Mouse (Mus musculus): ENCODE data around the gene Arhgef10l. TPM values are rescaled to one million over a fixed set of nuclear protein-coding genes. Genes with fewer than 3 reads are reported as not detected.

Gene Arhgef10l
- polyA plus RNA-seq (2016; fragmentation: Nextera tagmentation; extraction: Ambion mirVana) = 31.2 and 31.7 TPM in 2 replicates

GRCm38 (mm10) chr4:140665760-140666159 lies at the start of gene Arhgef10l:
Arhgef10l (minus strand) TSS chr4:140666012.
- H3K27ac ChIP-seq = no peak within 1 kb of the TSS
- no peak within 1 kb of the TSS for H3K9ac ChIP-seq
- H3K4me3 ChIP-seq = no peak within 1 kb of the TSS
- 70% methylated on average over 11 of the region's 11 CpGs for WGBS
- H3K4me2 ChIP-seq (replicated peaks) = no peak within 1 kb of the TSS
- H3K9me3 ChIP-seq (replicated peaks) = no peaks in the 10 kb centered on the region
- peaks cover 17% of the 10 kb centered on the region for H3K4me1 ChIP-seq
- ATAC-seq (ENCODE audit: low FRiP score) = no peak
- no peaks in the 10 kb centered on the region for H3K36me3 ChIP-seq
- no peaks in the 10 kb centered on the region for H3K27me3 ChIP-seq

- ATAC-seq (ENCODE audit: low FRiP score) = no peak; the same call in 1 of the 2 replicates
- H3K9ac ChIP-seq = no peak overlapping the region
- H3K27me3 ChIP-seq = no peaks in the 10 kb centered on the region
- H3K36me3 ChIP-seq = peaks cover 93% of the 10 kb centered on the region
- no peaks in the 10 kb centered on the region for H3K9me3 ChIP-seq (replicated peaks)
- no peak overlapping the region for H3K4me2 ChIP-seq (replicated peaks)
- peak overlapping the region; percentile 62 for H3K27ac ChIP-seq
- WGBS = 85% methylated on average over 5 of the region's 5 CpGs
- peaks cover 28% of the 10 kb centered on the region for H3K4me1 ChIP-seq
- no peak overlapping the region for H3K4me3 ChIP-seq
Observed at GRCm38 (mm10) chr4:140714586-140714985, 48.8 kb upstream of the Arhgef10l start.

GRCm38 (mm10) chr4:140713480-140714365 lies 47.9 kb upstream of the Arhgef10l start:
- Histone ChIP-seq H3K36me3 (peaks cover 94% of the 10 kb centered on the region), H3K9ac (no peak overlapping the region), H3K9me3 (replicated peaks) (no peaks in the 10 kb centered on the region), H3K27me3 (no peaks in the 10 kb centered on the region), H3K4me1 (peaks cover 30% of the 10 kb centered on the region), H3K4me3 (no peak overlapping the region), H3K4me2 (replicated peaks) (no peak overlapping the region), H3K27ac (peak overlapping the region; percentile 65)
- ATAC-seq (ENCODE audit: low FRiP score) = peak; percentile 87
- 44% methylated on average over 29 of the region's 29 CpGs for WGBS

GRCm38 (mm10) chr4:140711360-140711759 lies 45.5 kb upstream of the Arhgef10l start:
- Histone ChIP-seq H3K4me3 (no peak overlapping the region), H3K9ac (no peak overlapping the region), H3K27me3 (no peaks in the 10 kb centered on the region), H3K9me3 (replicated peaks) (no peaks in the 10 kb centered on the region), H3K4me2 (replicated peaks) (no peak overlapping the region), H3K36me3 (peaks cover 92% of the 10 kb centered on the region), H3K4me1 (peaks cover 41% of the 10 kb centered on the region), H3K27ac (0 out of 2 replicates have a peak overlapping the region, but pooled peaks have one; percentile 19)
- whole genome bisulfite sequencing = 83% methylated on average over 5 of the region's 5 CpGs
- no peak for ATAC-seq (ENCODE audit: low FRiP score)

- ATAC-seq (ENCODE audit: low FRiP score) = no peak
- no peaks in the 10 kb centered on the region for H3K27me3 ChIP-seq
- no peak overlapping the region for H3K9ac ChIP-seq
- H3K36me3 ChIP-seq = peaks cover 92% of the 10 kb centered on the region
- no peak overlapping the region for H3K27ac ChIP-seq
- H3K4me2 ChIP-seq (replicated peaks) = no peak overlapping the region
- no peaks in the 10 kb centered on the region for H3K9me3 ChIP-seq (replicated peaks)
- H3K4me1 ChIP-seq = peaks cover 42% of the 10 kb centered on the region
- no peak overlapping the region for H3K4me3 ChIP-seq
- WGBS = 79% methylated on average over 10 of the region's 10 CpGs
Observed at GRCm38 (mm10) chr4:140710781-140711180, 45.0 kb upstream of the Arhgef10l start.

GRCm38 (mm10) chr4:140709617-140710016 lies 43.8 kb upstream of the Arhgef10l start:
- Histone ChIP-seq H3K36me3 (peaks cover 86% of the 10 kb centered on the region), H3K9ac (no peak overlapping the region), H3K27ac (no peak overlapping the region), H3K4me1 (peaks cover 45% of the 10 kb centered on the region), H3K27me3 (no peaks in the 10 kb centered on the region), H3K4me3 (no peak overlapping the region), H3K4me2 (replicated peaks) (no peak overlapping the region), H3K9me3 (replicated peaks) (no peaks in the 10 kb centered on the region)
- ATAC-seq (ENCODE audit: low FRiP score) = no peak
- 85% methylated on average over 10 of the region's 10 CpGs for WGBS

- H3K27ac ChIP-seq = peak overlapping the region; percentile 44; the same call in 1 of the 2 replicates
Observed at GRCm38 (mm10) chr4:140709111-140709510, 43.3 kb upstream of the Arhgef10l start.

GRCm38 (mm10) chr4:140708297-140708927 lies 42.6 kb upstream of the Arhgef10l start:
- no peak overlapping the region for H3K4me2 ChIP-seq (replicated peaks)
- H3K27ac ChIP-seq = peak overlapping the region; percentile 44; the same call in 1 of the 2 replicates
- no peak overlapping the region for H3K4me3 ChIP-seq
- peaks cover 45% of the 10 kb centered on the region for H3K4me1 ChIP-seq
- no peaks in the 10 kb centered on the region for H3K9me3 ChIP-seq (replicated peaks)
- ATAC-seq (ENCODE audit: low FRiP score) = no peak
- H3K27me3 ChIP-seq = no peaks in the 10 kb centered on the region
- WGBS = 88% methylated on average over 18 of the region's 18 CpGs
- no peak overlapping the region for H3K9ac ChIP-seq
- peaks cover 80% of the 10 kb centered on the region for H3K36me3 ChIP-seq

More at GRCm38 (mm10) chr4:140709111-140709510, 43.3 kb upstream of the Arhgef10l start:
- Histone ChIP-seq H3K27me3 (no peaks in the 10 kb centered on the region), H3K4me1 (peaks cover 45% of the 10 kb centered on the region), H3K4me2 (replicated peaks) (no peak overlapping the region), H3K4me3 (no peak overlapping the region), H3K9me3 (replicated peaks) (no peaks in the 10 kb centered on the region), H3K9ac (no peak overlapping the region), H3K36me3 (peaks cover 83% of the 10 kb centered on the region)
- no peak for ATAC-seq (ENCODE audit: low FRiP score)
- 75% methylated on average over 7 of the region's 7 CpGs for WGBS

GRCm38 (mm10) chr4:140707615-140708014 lies 41.8 kb upstream of the Arhgef10l start:
- Histone ChIP-seq H3K4me2 (replicated peaks) (no peak overlapping the region), H3K4me3 (no peak overlapping the region), H3K36me3 (peaks cover 72% of the 10 kb centered on the region), H3K9ac (no peak overlapping the region), H3K27ac (no peak overlapping the region), H3K27me3 (no peaks in the 10 kb centered on the region), H3K4me1 (peaks cover 42% of the 10 kb centered on the region), H3K9me3 (replicated peaks) (no peaks in the 10 kb centered on the region)
- 90% methylated on average over 4 of the region's 4 CpGs for WGBS
- no peak for ATAC-seq (ENCODE audit: low FRiP score)

- H3K27ac ChIP-seq = peak overlapping the region; percentile 98
- no peak for ATAC-seq (ENCODE audit: low FRiP score)
Observed at GRCm38 (mm10) chr4:140704166-140704565, 38.4 kb upstream of the Arhgef10l start.

GRCm38 (mm10) chr4:140703636-140704035 lies 37.8 kb upstream of the Arhgef10l start:
- ATAC-seq (ENCODE audit: low FRiP score) = no peak
- WGBS = 5% methylated on average over 8 of the region's 8 CpGs
- Histone ChIP-seq H3K4me1 (peaks cover 45% of the 10 kb centered on the region), H3K4me2 (replicated peaks) (peak overlapping the region; percentile 60), H3K27ac (peak overlapping the region; percentile 98), H3K9ac (peak overlapping the region; percentile 96), H3K27me3 (peaks cover 21% of the 10 kb centered on the region), H3K36me3 (peaks cover 34% of the 10 kb centered on the region), H3K9me3 (replicated peaks) (no peaks in the 10 kb centered on the region), H3K4me3 (peak overlapping the region; percentile 82)

More at GRCm38 (mm10) chr4:140704166-140704565, 38.4 kb upstream of the Arhgef10l start:
- peak overlapping the region; percentile 96 for H3K9ac ChIP-seq
- no peaks in the 10 kb centered on the region for H3K9me3 ChIP-seq (replicated peaks)
- peak overlapping the region; percentile 60 for H3K4me2 ChIP-seq (replicated peaks)
- H3K36me3 ChIP-seq = peaks cover 39% of the 10 kb centered on the region
- H3K4me1 ChIP-seq = peaks cover 48% of the 10 kb centered on the region
- WGBS = 31% methylated on average over 4 of the region's 4 CpGs
- H3K27me3 ChIP-seq = peaks cover 16% of the 10 kb centered on the region
- H3K4me3 ChIP-seq = peak overlapping the region; percentile 82

- Histone ChIP-seq H3K4me3 (peak overlapping the region; percentile 82), H3K9me3 (replicated peaks) (no peaks in the 10 kb centered on the region), H3K4me2 (replicated peaks) (peak overlapping the region; percentile 60), H3K36me3 (peaks cover 26% of the 10 kb centered on the region), H3K9ac (peak overlapping the region; percentile 96), H3K27ac (peak overlapping the region; percentile 98), H3K27me3 (peaks cover 28% of the 10 kb centered on the region), H3K4me1 (peaks cover 43% of the 10 kb centered on the region)
- ATAC-seq (ENCODE audit: low FRiP score) = peak; percentile 84
- WGBS = 1% methylated on average over 32 of the region's 68 CpGs
Observed at GRCm38 (mm10) chr4:140702611-140703327, 37.0 kb upstream of the Arhgef10l start.

Data from hindbrain, embryonic 12.5 days (tissue).